Mouse (Mus musculus) neural tube, embryonic 11.5 days (tissue): ENCODE measurements around the gene Trpm3. TPM values are rescaled to one million over a fixed set of nuclear protein-coding genes. Genes with fewer than 3 reads are reported as not detected.

Source experiments
- ATAC-seq: fragments of 200-750 bp; cut with Nextera tagmentation; 2 replicates; pipeline ENCODE4 v1.8.0; 2017; ENCODE audit warnings: moderate number of reproducible peaks, mild to moderate bottlenecking, moderate TSS enrichment, moderate library complexity; ENCODE audit not compliant: insufficient read depth, low FRiP score, low TSS enrichment
- DNase-seq: peaks from one replicate; pipeline ENCODE4 v3.0.0-alpha.2; 2015; ENCODE audit warnings: low spot score
- H3K27ac ChIP-seq: fragments of 300-500 bp; sonication (generic); 2 replicates; pipeline ENCODE4 v1.5.1; 2014; ENCODE audit warnings: low read depth, mild to moderate bottlenecking, low read length
- H3K27me3 ChIP-seq: fragments of 300-500 bp; sonication (generic); 2 replicates; pipeline ENCODE4 v1.6.1; 2014; ENCODE audit warnings: mild to moderate bottlenecking, low read length, mixed read lengths; ENCODE audit not compliant: control insufficient read depth, insufficient read depth
- H3K36me3 ChIP-seq: fragments of 300-500 bp; sonication (generic); 2 replicates; pipeline ENCODE4 v1.6.1; 2014; ENCODE audit warnings: mild to moderate bottlenecking, low read length, moderate library complexity, mixed read lengths; ENCODE audit not compliant: control insufficient read depth, insufficient read depth
- H3K4me1 ChIP-seq: fragments of 300-500 bp; sonication (generic); 2 replicates; pipeline ENCODE4 v1.6.1; 2014; ENCODE audit warnings: low read length, mixed read lengths; ENCODE audit not compliant: control insufficient read depth, insufficient read depth
- H3K4me2 ChIP-seq: fragments of 300-500 bp; sonication (generic); 2 replicates; pipeline ENCODE4 v1.6.1; 2014; ENCODE audit warnings: low read depth, mild to moderate bottlenecking, moderate library complexity
- H3K4me3 ChIP-seq: fragments of 300-500 bp; sonication (generic); 2 replicates; pipeline ENCODE4 v1.5.1; 2014; ENCODE audit warnings: low read depth, low read length
- H3K9ac ChIP-seq: fragments of 300-500 bp; sonication (generic); 2 replicates; pipeline ENCODE4 v1.6.1; 2014; ENCODE audit warnings: mild to moderate bottlenecking, low read length
- H3K9me3 ChIP-seq: fragments of 300-500 bp; sonication (generic); 2 replicates; pipeline ENCODE4 v1.6.1; 2016; ENCODE audit warnings: low read length; ENCODE audit not compliant: control insufficient read depth
- WGBS: fragments of 180-500 bp; shearing (Covaris S2); extraction: QIAGEN DNeasy Blood & Tissue Kit; methylation state at CpG from one replicate; pipeline ENCODE4 v1.1.7; 2014; 5-methylcytosine and 5-hydroxymethylcytosine counted together
- polyA plus RNA-seq: library from polyadenylated mRNA; unstranded; fragments of >200 nt; fragmentation: Nextera tagmentation; extraction: Ambion mirVana; gene quantifications from 2 replicates; pipeline ENCODE4 v1.2.1, GENCODE M21; 2014

Trpm3 gene
- polyA plus RNA-seq, 1 experiment from 2014 or later = 0.80 TPM

GRCm38 (mm10) chr19:22736870-22737269 is 598.0 kb downstream of the Trpm3 start:
- Histone ChIP-seq H3K27ac (no peak overlapping the region), H3K36me3 (no peaks in the 10 kb centered on the region), H3K4me3 (no peak overlapping the region), H3K4me1 (no peaks in the 10 kb centered on the region), H3K9ac (no peak overlapping the region), H3K4me2 (no peak overlapping the region), H3K27me3 (no peaks in the 10 kb centered on the region), H3K9me3 (no peaks in the 10 kb centered on the region)
- WGBS = 57% methylated on average over 2 of the region's 2 CpGs
- DNase-seq (no peak), ATAC-seq (no peak)

- Histone ChIP-seq H3K36me3 (no peaks in the 10 kb centered on the region), H3K27ac (no peak overlapping the region), H3K4me3 (no peak overlapping the region), H3K4me2 (no peak overlapping the region), H3K9ac (no peak overlapping the region), H3K9me3 (no peaks in the 10 kb centered on the region), H3K27me3 (no peaks in the 10 kb centered on the region), H3K4me1 (no peaks in the 10 kb centered on the region)
- WGBS = 82% methylated on average over 3 of the region's 3 CpGs
- ATAC-seq (no peak), DNase-seq (no peak)
These were observed 600.4 kb downstream of the Trpm3 start for GRCm38 (mm10) chr19:22739240-22739639.

- no peaks in the 10 kb centered on the region for H3K4me1 ChIP-seq
- ATAC-seq (no peak), DNase-seq (no peak)
- H3K27me3 ChIP-seq = no peaks in the 10 kb centered on the region
- 57% methylated on average over 13 of the region's 13 CpGs for WGBS
- no peak overlapping the region for H3K4me3 ChIP-seq
- H3K9ac ChIP-seq = no peak overlapping the region
- no peak overlapping the region for H3K27ac ChIP-seq
- H3K36me3 ChIP-seq = no peaks in the 10 kb centered on the region
- no peaks in the 10 kb centered on the region for H3K9me3 ChIP-seq
- H3K4me2 ChIP-seq = no peak overlapping the region
These were observed 614.5 kb downstream of the Trpm3 start for GRCm38 (mm10) chr19:22753311-22753809.

- no peak for ATAC-seq
- Histone ChIP-seq H3K27me3 (no peaks in the 10 kb centered on the region), H3K4me1 (no peaks in the 10 kb centered on the region), H3K9me3 (no peaks in the 10 kb centered on the region), H3K9ac (no peak overlapping the region), H3K36me3 (no peaks in the 10 kb centered on the region), H3K4me2 (no peak overlapping the region), H3K27ac (no peak overlapping the region), H3K4me3 (no peak overlapping the region)
- WGBS = 94% methylated on average over 10 of the region's 10 CpGs
- no peak for DNase-seq
These were observed 615.2 kb downstream of the Trpm3 start for GRCm38 (mm10) chr19:22754071-22754470.

- Histone ChIP-seq H3K9me3 (no peaks in the 10 kb centered on the region), H3K4me1 (no peaks in the 10 kb centered on the region), H3K36me3 (no peaks in the 10 kb centered on the region), H3K9ac (no peak overlapping the region), H3K4me2 (no peak overlapping the region), H3K27ac (no peak overlapping the region), H3K27me3 (no peaks in the 10 kb centered on the region), H3K4me3 (no peak overlapping the region)
- ATAC-seq (no peak), DNase-seq (no peak)
- WGBS = 71% methylated on average over 8 of the region's 8 CpGs
These were observed 615.7 kb downstream of the Trpm3 start for GRCm38 (mm10) chr19:22754498-22754897.

GRCm38 (mm10) chr19:22758496-22758895 is 619.6 kb downstream of the Trpm3 start:
- Histone ChIP-seq H3K27ac (no peak overlapping the region), H3K4me1 (no peaks in the 10 kb centered on the region), H3K27me3 (no peaks in the 10 kb centered on the region), H3K9ac (no peak overlapping the region), H3K36me3 (no peaks in the 10 kb centered on the region), H3K4me2 (no peak overlapping the region), H3K9me3 (no peaks in the 10 kb centered on the region), H3K4me3 (no peak overlapping the region)
- DNase-seq = no peak
- WGBS = 87% methylated on average over 2 of the region's 2 CpGs
- ATAC-seq = no peak

- DNase-seq (no peak), ATAC-seq (no peak)
- 81% methylated on average over 3 of the region's 3 CpGs for WGBS
- H3K9ac ChIP-seq = no peak overlapping the region
- no peaks in the 10 kb centered on the region for H3K9me3 ChIP-seq
- H3K4me1 ChIP-seq = no peaks in the 10 kb centered on the region
- no peaks in the 10 kb centered on the region for H3K27me3 ChIP-seq
- no peak overlapping the region for H3K27ac ChIP-seq
- H3K36me3 ChIP-seq = no peaks in the 10 kb centered on the region
- no peak overlapping the region for H3K4me2 ChIP-seq
- H3K4me3 ChIP-seq = no peak overlapping the region
These were observed 629.4 kb downstream of the Trpm3 start for GRCm38 (mm10) chr19:22768242-22768641.

GRCm38 (mm10) chr19:22775191-22775695 is 636.4 kb downstream of the Trpm3 start:
- 90% methylated on average over 3 of the region's 3 CpGs for WGBS
- H3K9me3 ChIP-seq = no peaks in the 10 kb centered on the region
- no peak overlapping the region for H3K4me2 ChIP-seq
- no peak overlapping the region for H3K4me3 ChIP-seq
- no peaks in the 10 kb centered on the region for H3K4me1 ChIP-seq
- ATAC-seq (no peak), DNase-seq (no peak)
- H3K36me3 ChIP-seq = no peaks in the 10 kb centered on the region
- H3K27ac ChIP-seq = no peak overlapping the region
- H3K27me3 ChIP-seq = no peaks in the 10 kb centered on the region
- no peak overlapping the region for H3K9ac ChIP-seq

- H3K9me3 ChIP-seq = no peaks in the 10 kb centered on the region
- H3K36me3 ChIP-seq = no peaks in the 10 kb centered on the region
- H3K9ac ChIP-seq = no peak overlapping the region
- H3K27ac ChIP-seq = no peak overlapping the region
- ATAC-seq = no peak
- H3K27me3 ChIP-seq = no peaks in the 10 kb centered on the region
- H3K4me2 ChIP-seq = no peak overlapping the region
- no peak overlapping the region for H3K4me3 ChIP-seq
- no peaks in the 10 kb centered on the region for H3K4me1 ChIP-seq
- no peak for DNase-seq
- 82% methylated on average over 7 of the region's 7 CpGs for WGBS
These were observed 641.5 kb downstream of the Trpm3 start for GRCm38 (mm10) chr19:22780192-22780843.
